Mouse (Mus musculus) monocyte, adult 5-6 weeks (primary cell): ENCODE results near the gene Nudt2. TPM values are rescaled to one million over a fixed set of nuclear protein-coding genes. Genes with fewer than 3 reads are reported as not detected.

Experiments used
- ATAC-seq: fragments of 153-309, 156-312 bp; replicated peaks from 2 replicates; pipeline ENCODE4 v1.8.0; 2017; ENCODE audit warnings: mild to moderate bottlenecking; ENCODE audit not compliant: low TSS enrichment, insufficient number of reproducible peaks, severe bottlenecking, poor library complexity, low FRiP score
- total RNA-seq: library from RNA; stranded (forward); fragments of 200-1000, 200-491, 200-594 nt; gene quantifications from 3 replicates; pipeline ENCODE4 v1.2.3, GENCODE M21; 2017

Gene Nudt2
- total RNA-seq, 1 experiment from 2014 or later: 10.3 TPM

GRCm38 (mm10) chr4:41513309-41513708 lies 48.4 kb downstream of the Nudt2 start:
- no peak for ATAC-seq

GRCm38 (mm10) chr4:41513714-41514113 lies 48.8 kb downstream of the Nudt2 start:
- ATAC-seq: no peak

GRCm38 (mm10) chr4:41517233-41517632 lies 52.3 kb downstream of the Nudt2 start, which contains the start of gene 1110017D15Rik:
Gene 1110017D15Rik (minus strand): TSS chr4:41517333.
- ATAC-seq: no peak

GRCm38 (mm10) chr4:41518349-41518748 lies 53.4 kb downstream of the Nudt2 start:
- no peak for ATAC-seq

- no peak for ATAC-seq
Measured at GRCm38 (mm10) chr4:41519195-41519594, 54.2 kb downstream of the Nudt2 start.

GRCm38 (mm10) chr4:41520641-41521040 lies 55.7 kb downstream of the Nudt2 start:
- ATAC-seq: no peak

GRCm38 (mm10) chr4:41522136-41522535 lies 57.2 kb downstream of the Nudt2 start:
- ATAC-seq: no peak

- ATAC-seq: no peak
Measured at GRCm38 (mm10) chr4:41522788-41523187, 57.8 kb downstream of the Nudt2 start.

GRCm38 (mm10) chr4:41523839-41524238 lies 58.9 kb downstream of the Nudt2 start:
- ATAC-seq: no peak

- no peak for ATAC-seq
Measured at GRCm38 (mm10) chr4:41524829-41525228, 59.9 kb downstream of the Nudt2 start.

GRCm38 (mm10) chr4:41526553-41526952 lies 61.6 kb downstream of the Nudt2 start:
- no peak for ATAC-seq

GRCm38 (mm10) chr4:41527076-41527475 lies 62.1 kb downstream of the Nudt2 start:
- no peak for ATAC-seq

- no peak for ATAC-seq
Measured at GRCm38 (mm10) chr4:41527996-41528395, 63.0 kb downstream of the Nudt2 start.

Other genes with a start within 250 kb of the Nudt2 start
- 6.6 to 19.8 TPM (median 17.1 TPM) in 3 replicates for gene Ubap2, start 190.0 kb upstream of the Nudt2 start, total RNA-seq
- 44.1 to 49.8 TPM (median 44.7 TPM) in 3 replicates for gene Dcaf12, start 150.3 kb upstream of the Nudt2 start, total RNA-seq
- gene Ubap1, start 116.2 kb upstream of the Nudt2 start, total RNA-seq: 70.9 to 80.1 TPM (median 79.6 TPM) in 3 replicates
- 0.57 to 1.6 TPM (median 1.3 TPM) in 3 replicates for gene Kif24, start 264 bp upstream of the Nudt2 start, total RNA-seq
- 0.21 TPM in 1 of 3 replicates, not detected in the others for gene AI464131, start 37.9 kb downstream of the Nudt2 start, total RNA-seq
- gene 1110017D15Rik, start 52.2 kb downstream of the Nudt2 start, total RNA-seq: 2.1 to 2.2 TPM in 2 of 3 replicates, not detected in the other
- gene Fam219a, start 104.4 kb downstream of the Nudt2 start, total RNA-seq: 0.95 to 9.1 TPM (median 5.6 TPM) in 3 replicates
- not detected in 3 replicates for gene Dnaic1, start 104.6 kb downstream of the Nudt2 start, total RNA-seq
- gene Enho, start 175.2 kb downstream of the Nudt2 start, total RNA-seq: 0.49 to 0.75 TPM in 2 of 3 replicates, not detected in the other
- not detected in 3 replicates for gene Cntfr, start 231.9 kb downstream of the Nudt2 start, total RNA-seq
- gene Il11ra1, start 234.8 kb downstream of the Nudt2 start, total RNA-seq: 25.4 to 27.9 TPM (median 27.7 TPM) in 3 replicates
- 11.6 to 17.4 TPM (median 12.0 TPM) in 3 replicates for gene Rpp25l, start 248.4 kb downstream of the Nudt2 start, total RNA-seq